Mouse (Mus musculus) bone marrow, adult 2 months (tissue): ENCODE data around the gene Apom. TPM values are rescaled to one million over a fixed set of nuclear protein-coding genes. Genes with fewer than 3 reads are reported as not detected.

ENCODE experiments used
- H3K27ac ChIP-seq: fragments of 200-500 bp; 2 replicates; pipeline ENCODE4 v1.5.1; 2012; ENCODE audit warnings: low read depth, mild to moderate bottlenecking, control low read depth, inconsistent platforms, low read length; ENCODE audit not compliant: control insufficient read depth, poor library complexity, insufficient read depth
- H3K4me1 ChIP-seq: fragments of 200-500 bp; 2 replicates; pipeline ENCODE4 v1.6.1; 2011; ENCODE audit warnings: low read length; ENCODE audit not compliant: control insufficient read depth, insufficient read depth
- H3K4me3 ChIP-seq: fragments of 200-500 bp; replicated peaks from 2 replicates; pipeline ENCODE3; 2011; ENCODE audit warnings: mild to moderate bottlenecking, low read depth, low read length, control low read depth; ENCODE audit not compliant: control insufficient read depth
- CTCF ChIP-seq: fragments of 200-500 bp; IDR thresholded peaks from 2 replicates; pipeline ENCODE4 v1.5.1; 2011; ENCODE audit warnings: low read length, control low read depth; ENCODE audit not compliant: control insufficient read depth, insufficient read depth
- POLR2A ChIP-seq: fragments of 200-500 bp; IDR thresholded peaks from 2 replicates; pipeline ENCODE4 v1.6.1; 2011; ENCODE audit warnings: low read depth, mild to moderate bottlenecking, control low read depth, low read length, borderline replicate concordance; ENCODE audit not compliant: control insufficient read depth
- WGBS: fragments of 180-500 bp; shearing (Covaris S2); methylation state at CpG from one replicate; pipeline ENCODE4 v1.1.7; 2018; 5-methylcytosine and 5-hydroxymethylcytosine counted together
- polyA plus RNA-seq: library from polyadenylated mRNA; stranded (reverse); fragments of >200 nt; gene quantifications from 2 replicates; pipeline ENCODE4 v1.2.4, GENCODE M21; 2011; ENCODE audit warnings: low replicate concordance; ENCODE audit not compliant: missing spikeins, insufficient read depth, insufficient read length

Apom gene
- polyA plus RNA-seq, 1 experiment: 6.0 TPM

DNA sequence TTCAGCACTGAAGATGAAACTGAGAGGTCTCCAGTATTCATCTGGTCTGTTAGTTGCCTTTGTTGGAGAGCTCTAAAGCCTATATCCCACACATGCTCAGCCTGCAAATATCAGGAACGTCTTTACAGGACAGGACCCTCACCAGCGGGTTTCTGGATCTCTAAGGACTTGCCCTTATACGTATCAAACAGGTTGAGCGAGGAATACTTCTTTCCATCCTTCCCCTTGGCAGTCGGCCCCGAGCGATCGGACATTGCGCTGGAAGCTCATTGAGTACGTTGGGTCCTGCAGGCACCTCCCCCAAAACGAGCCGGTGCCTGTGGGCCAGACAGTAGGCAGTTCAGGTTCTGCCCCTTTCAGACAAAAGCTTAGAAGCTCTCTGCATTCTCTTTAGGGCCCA, 30.9 kb upstream of the Apom start:
- Histone ChIP-seq H3K4me1 (peaks cover 4% of the 10 kb centered on the region; the same call in 1 of the 2 replicates), H3K27ac (no peak overlapping the region), H3K4me3 (no peak overlapping the region)
- 42% methylated on average over 12 of the region's 12 CpGs for WGBS
- TF ChIP-seq CTCF (no peak), POLR2A (no peak)

DNA sequence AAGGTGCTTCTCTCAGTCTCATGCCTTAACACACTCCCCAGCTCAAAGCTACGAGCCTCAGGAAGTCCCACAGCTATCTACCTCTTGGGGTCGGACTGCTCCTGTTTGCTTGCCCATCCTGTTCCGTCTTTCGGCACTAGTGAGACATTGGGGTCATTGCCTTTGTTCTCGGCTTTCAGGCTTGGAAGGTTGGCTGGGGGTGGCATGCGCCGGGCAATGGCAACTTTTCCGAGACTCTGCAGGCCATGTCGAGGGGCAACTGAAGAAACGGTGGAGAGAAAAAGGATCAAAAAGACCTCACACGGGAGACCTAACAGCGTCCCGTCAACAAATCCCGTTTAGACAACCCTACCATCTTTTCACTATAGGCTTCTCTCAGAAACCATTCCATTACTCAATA, 30.3 kb upstream of the Apom start:
- Histone ChIP-seq H3K27ac (no peak overlapping the region), H3K4me3 (no peak overlapping the region), H3K4me1 (peaks cover 4% of the 10 kb centered on the region; the same call in 1 of the 2 replicates)
- WGBS: 79% methylated on average over 14 of the region's 14 CpGs
- no peak for TF ChIP-seq CTCF
- TF ChIP-seq POLR2A: no peak

DNA sequence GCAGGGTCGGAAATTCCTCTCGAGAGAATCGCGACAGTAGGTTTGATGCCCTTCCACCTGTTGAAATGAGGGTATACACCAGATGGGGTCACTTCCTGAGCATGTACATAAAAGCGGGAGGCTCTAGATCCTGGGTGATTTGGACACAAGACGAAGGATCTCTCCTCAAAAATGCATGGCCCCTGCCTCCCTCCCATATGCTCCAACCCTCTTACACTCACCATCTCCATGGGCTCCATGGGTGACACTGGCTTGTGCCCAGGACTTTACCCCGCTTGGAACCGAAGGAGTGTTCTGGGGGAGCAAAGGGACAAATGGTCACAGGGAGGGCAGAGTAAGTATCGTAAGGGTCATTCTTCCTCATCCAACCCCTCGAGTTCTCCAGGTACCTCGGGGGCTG, 29.6 kb upstream of the Apom start:
- no peak overlapping the region for H3K4me3 ChIP-seq
- no peak for TF ChIP-seq CTCF
- TF ChIP-seq POLR2A: no peak
- peaks cover 3% of the 10 kb centered on the region; the same call in 1 of the 2 replicates for H3K4me1 ChIP-seq
- 80% methylated on average over 11 of the region's 11 CpGs for WGBS
- H3K27ac ChIP-seq: no peak overlapping the region

DNA sequence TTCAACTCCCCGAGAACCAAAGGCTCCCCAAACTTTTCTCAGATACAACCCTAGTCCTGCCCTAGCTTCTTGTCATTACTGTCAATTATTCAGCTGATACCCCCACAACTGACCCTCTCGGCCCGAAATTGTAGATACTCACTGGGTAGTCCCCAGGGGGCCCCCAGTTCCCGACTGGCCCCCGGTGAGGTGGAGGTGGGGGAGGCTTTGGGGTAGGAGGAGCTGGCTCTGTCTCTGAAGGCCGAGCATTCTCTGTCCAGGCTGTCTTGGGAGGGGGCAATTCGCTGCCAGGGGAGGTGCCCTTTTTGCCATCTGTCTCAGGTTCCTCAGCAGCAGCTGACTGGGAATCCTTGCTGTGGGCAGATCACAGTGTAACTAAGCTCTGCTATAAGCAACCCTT, 27.8 kb upstream of the Apom start:
- WGBS: 87% methylated on average over 7 of the region's 7 CpGs
- Histone ChIP-seq H3K4me3 (no peak overlapping the region), H3K27ac (no peak overlapping the region), H3K4me1 (peaks cover 2% of the 10 kb centered on the region; the same call in 1 of the 2 replicates)
- no peak for TF ChIP-seq CTCF
- no peak for TF ChIP-seq POLR2A

DNA sequence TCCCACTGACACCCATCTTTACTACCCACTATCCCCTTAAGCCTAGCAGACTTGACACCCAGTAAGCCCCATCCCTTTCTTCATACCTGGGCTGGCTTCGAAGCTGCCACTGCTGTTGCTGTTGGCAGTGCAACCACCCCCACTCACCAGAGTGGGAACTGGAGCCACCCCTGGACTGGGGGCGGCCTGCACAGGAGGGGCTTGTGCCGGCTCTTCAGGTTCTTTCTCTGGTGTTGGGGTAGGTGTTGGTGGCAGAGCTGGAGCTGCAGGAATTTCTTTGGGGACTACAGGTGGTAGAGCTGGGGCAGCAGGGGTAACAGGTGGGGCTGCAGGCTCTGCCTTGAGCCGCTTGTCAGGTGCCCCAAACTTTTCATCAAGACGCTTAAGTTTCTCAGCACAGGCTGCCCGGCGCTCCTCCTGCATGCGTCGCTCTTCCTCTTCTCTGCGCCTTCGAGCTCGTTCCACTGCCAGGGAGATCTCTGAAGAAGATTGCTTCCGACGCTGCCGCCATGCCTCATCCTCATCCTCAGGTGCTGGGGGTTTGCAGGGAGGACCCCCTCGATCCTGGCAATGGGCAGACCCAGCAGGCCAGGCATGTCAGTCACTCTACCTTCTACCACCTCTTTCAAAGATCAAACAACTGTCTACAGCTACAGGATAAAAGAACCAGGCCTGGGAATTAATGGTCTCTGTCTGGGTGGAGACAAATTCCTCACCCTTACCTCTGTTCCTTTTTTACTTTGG, 27.2 kb upstream of the Apom start:
- peaks cover 2% of the 10 kb centered on the region; the same call in 1 of the 2 replicates for H3K4me1 ChIP-seq

DNA sequence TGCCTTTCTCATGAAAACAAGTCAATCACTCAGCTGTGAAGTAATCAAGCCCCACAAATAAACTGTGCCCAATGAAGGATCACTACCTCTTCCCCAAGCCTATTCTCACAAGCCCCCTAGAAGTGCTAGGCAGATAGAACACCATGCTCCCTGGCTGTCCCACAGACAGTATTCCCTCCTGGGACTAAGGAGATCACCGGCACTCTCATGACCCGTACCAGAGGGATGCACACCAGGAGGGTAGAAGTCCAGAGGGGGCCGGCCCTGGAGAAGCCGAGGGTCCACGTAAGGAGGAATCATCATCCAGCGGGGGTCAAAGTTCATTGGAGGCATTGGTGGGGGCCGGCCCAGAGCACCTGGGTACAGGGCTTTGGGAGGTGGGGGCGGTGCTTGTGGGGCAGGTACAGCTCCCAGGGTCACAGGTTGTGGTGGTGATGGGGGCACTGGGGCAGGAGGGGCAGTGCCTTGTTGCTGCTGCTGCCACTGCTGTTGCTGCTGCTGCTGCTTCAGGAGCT, 25.9 kb upstream of the Apom start:
- no peak overlapping the region for H3K4me3 ChIP-seq
- TF ChIP-seq CTCF (no peak), POLR2A (no peak)
- peaks cover under 1% of the 10 kb centered on the region; the same call in 1 of the 2 replicates for H3K4me1 ChIP-seq
- 95% methylated on average over 8 of the region's 8 CpGs for WGBS
- no peak overlapping the region for H3K27ac ChIP-seq

More for the DNA sequence above, 27.2 kb upstream of the Apom start:
- TF ChIP-seq CTCF (no peak), POLR2A (no peak)
- 92% methylated on average over 16 of the region's 16 CpGs for WGBS
- Histone ChIP-seq H3K27ac (no peak overlapping the region), H3K4me3 (no peak overlapping the region)

DNA sequence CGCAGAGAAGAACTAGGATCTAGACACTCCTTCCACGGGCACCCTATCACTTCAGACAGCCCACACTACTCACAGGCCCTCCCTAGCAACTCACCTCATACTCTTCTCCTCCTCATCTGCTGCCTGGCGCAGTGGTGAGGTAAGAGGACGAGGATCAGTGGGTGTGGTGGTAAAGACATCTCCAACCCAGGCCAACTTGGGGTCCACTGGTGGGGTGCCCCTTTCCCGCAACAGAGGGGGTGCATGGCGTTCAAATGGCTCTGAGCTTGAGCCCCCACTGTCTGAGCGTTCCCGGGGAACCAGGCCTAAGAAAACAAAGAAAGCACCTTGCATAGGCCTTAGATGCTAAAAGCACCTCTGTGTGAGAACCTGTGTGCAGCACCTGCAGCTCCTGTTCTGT, 25.4 kb upstream of the Apom start:
- WGBS: 87% methylated on average over 8 of the region's 8 CpGs
- TF ChIP-seq CTCF (no peak), POLR2A (no peak)
- no peaks in the 10 kb centered on the region for H3K4me1 ChIP-seq
- no peak overlapping the region for H3K27ac ChIP-seq
- no peak overlapping the region for H3K4me3 ChIP-seq

DNA sequence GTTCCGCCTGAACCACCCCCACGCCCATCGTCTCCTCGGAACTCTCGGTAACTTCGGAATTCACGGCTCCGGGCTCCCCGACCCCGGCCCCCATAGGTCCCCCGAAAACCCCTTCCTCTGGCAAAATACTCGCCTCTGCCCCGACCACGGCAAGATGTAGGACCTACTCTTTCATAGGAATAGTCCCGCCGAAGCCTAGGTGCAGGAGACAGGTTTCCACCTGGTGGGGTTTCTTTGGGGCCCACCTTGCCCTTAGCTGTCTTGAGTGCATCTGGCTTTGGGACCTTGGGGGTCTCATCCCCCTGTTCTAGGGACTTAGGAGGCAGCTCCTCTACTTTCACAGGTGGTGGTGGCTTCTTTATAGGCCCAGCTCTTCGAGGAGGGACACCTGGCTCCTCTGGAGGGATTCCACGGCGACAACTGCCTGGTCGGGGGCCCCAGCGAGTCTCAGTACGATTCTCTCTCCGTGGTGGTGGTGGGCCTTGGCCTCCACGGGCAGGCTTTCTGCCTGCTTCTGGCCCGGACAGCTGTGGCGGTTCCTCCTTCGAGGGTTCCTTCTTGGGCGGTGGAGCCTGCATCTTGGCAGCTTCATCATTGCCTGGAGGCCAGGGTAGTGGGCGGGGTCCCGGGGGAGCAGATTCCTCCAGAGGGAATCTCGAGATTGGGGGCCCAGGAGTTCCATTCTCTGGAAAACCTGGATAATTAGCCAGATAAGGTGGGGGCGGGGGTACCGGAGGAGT, 24.8 kb upstream of the Apom start:
- WGBS: 91% methylated on average over 33 of the region's 33 CpGs
- no peak overlapping the region for H3K4me3 ChIP-seq
- H3K4me1 ChIP-seq: no peaks in the 10 kb centered on the region
- no peak overlapping the region; the same call in 1 of the 2 replicates for H3K27ac ChIP-seq
- no peak for TF ChIP-seq CTCF
- TF ChIP-seq POLR2A: no peak

DNA sequence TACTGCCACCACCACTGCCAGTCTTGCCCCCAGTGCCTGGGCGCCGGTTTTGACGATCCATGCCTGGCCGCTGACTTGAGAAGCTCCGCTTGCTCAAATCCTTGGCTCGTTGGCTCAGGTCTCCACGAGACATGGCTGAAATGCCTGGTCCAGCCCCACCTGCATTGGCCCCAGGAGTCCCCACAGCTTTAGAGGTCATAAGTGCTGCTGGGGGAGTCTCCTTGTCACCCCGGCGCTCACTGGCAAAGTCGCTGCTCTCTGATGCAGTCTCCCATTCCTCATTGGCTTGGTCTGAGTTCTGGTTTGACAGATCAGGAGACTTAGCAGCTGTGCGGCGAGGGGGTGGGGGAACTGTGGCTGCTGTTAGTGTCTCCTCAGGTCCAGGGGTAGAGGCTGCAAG, 23.6 kb upstream of the Apom start:
- no peaks in the 10 kb centered on the region for H3K4me1 ChIP-seq
- TF ChIP-seq POLR2A: no peak
- no peak for TF ChIP-seq CTCF
- 92% methylated on average over 12 of the region's 12 CpGs for WGBS
- H3K27ac ChIP-seq: no peak overlapping the region
- no peak overlapping the region for H3K4me3 ChIP-seq
